Mouse (Mus musculus) stomach, adult 2 months (tissue): ENCODE results near the gene Lonrf3. TPM values are rescaled to one million over a fixed set of nuclear protein-coding genes. Genes with fewer than 3 reads are reported as not detected.

Experiments used
- polyA plus RNA-seq: library from polyadenylated mRNA; depleted of rRNA; stranded (reverse); fragments of >200 nt; gene quantifications from 2 replicates; pipeline ENCODE4 v1.2.3, GENCODE M21; 2012; rRNA removed

Gene Lonrf3
- 1.6 and 2.0 TPM in 2 replicates for polyA plus RNA-seq

GRCm38 (mm10) chrX:36328271-36329039 lies at the start of gene Lonrf3:
Lonrf3 (plus strand) TSS chrX:36328353.

GRCm38 (mm10) chrX:36400980-36401379 lies 72.8 kb downstream of the Lonrf3 start, which contains the start of gene Gm6268:
Gm6268 (plus strand) TSS chrX:36401280.

Other genes starting within 250 kb of the Lonrf3 start
- gene Il13ra1, start 216.2 kb upstream of the Lonrf3 start, polyA plus RNA-seq: 0.97 and 1.4 TPM in 2 replicates
- 0.15 and 0.31 TPM in 2 replicates for gene Zcchc12, start 132.4 kb upstream of the Lonrf3 start, polyA plus RNA-seq
- gene Gm6268, start 72.9 kb downstream of the Lonrf3 start, polyA plus RNA-seq: not detected in 2 replicates
- not detected in 2 replicates for gene Gm14569, start 163.5 kb downstream of the Lonrf3 start, polyA plus RNA-seq